Mouse (Mus musculus) regulatory T cell (primary cell): Measurements from ENCODE around the gene 5730596B20Rik.

ENCODE experiments used
- in situ Hi-C: fragments of 300-600 bp; cut with MboI, MseI; formaldehyde crosslinking; loops from one replicate; pipeline ENCODE4 v1.15.1; 2025; ENCODE audit warnings: high pct_unique_total_duplicates

Gene 5730596B20Rik

GRCm38 (mm10) chr6:52177061-52177735 lies at the start of gene 5730596B20Rik:
5730596B20Rik (plus strand) TSS chr6:52177498.
- in situ Hi-C loops, result no loop called here

DNA sequence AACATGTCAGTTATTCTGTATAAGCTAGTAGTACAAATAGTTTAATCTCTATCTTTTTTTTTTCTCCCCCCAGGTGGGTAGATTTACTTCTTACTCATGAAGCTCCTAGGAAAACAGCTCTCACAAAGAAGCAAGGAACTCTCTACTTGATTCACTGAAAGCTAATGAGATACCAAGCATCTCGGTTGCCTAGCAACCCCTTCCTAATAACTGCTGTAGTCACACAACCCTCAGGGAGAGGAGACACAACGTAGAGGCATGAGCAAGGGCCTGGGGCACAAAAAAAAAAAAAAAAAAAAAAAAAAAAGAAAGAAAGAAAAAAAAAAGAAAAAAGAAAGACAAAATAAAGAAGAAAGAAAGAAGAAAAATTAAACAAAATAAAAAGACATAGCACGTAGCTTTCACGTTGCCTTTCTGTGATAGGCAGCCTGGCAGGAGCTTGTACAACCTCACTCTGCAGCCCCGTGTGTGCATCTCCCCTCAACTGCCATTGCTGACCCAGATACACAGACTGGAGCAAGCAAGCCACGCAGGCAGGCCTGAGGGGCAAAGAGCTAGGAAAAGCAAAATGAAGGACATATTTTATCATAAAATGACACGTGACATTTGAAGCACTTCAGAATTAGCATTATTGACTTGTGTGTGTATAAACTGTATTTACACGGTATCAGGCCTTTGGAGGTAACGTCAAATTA lies 39.3 kb upstream of the 5730596B20Rik start:
- in situ Hi-C loops, result loop anchor here (5.0 to 10.0 kb wide), 2 partner anchors 64 to 1253 kb away; partner anchors contain the start of gene Hoxa5

GRCm38 (mm10) chr6:52138576-52138975 lies 38.7 kb upstream of the 5730596B20Rik start:
- in situ Hi-C loops, result loop anchor here (5.0 to 10.0 kb wide), 2 partner anchors 64 to 1254 kb away; partner anchors contain the start of gene Hoxa5

DNA sequence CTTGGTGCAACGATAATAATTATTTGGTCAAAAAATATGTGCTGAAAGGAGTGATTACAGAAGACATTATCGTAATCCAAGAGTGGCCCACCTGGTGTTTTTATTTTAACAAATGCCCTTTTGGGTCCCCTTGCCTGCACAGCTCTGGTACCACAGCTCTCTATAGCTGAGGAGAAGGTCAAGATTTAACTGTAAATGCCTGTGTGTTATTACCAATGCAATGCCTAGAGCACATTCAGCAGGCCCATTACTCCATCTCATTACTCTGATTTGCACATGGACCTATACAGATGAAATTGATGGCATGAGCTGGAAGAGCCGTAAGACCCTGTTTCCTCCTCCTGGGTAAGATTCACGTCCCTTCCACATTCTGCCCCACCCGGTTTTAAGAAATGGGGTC lies 38.2 kb upstream of the 5730596B20Rik start:
- in situ Hi-C loops, result loop anchor here (5.0 to 10.0 kb wide), 2 partner anchors 63 to 1254 kb away; partner anchors contain the start of gene Hoxa5

DNA sequence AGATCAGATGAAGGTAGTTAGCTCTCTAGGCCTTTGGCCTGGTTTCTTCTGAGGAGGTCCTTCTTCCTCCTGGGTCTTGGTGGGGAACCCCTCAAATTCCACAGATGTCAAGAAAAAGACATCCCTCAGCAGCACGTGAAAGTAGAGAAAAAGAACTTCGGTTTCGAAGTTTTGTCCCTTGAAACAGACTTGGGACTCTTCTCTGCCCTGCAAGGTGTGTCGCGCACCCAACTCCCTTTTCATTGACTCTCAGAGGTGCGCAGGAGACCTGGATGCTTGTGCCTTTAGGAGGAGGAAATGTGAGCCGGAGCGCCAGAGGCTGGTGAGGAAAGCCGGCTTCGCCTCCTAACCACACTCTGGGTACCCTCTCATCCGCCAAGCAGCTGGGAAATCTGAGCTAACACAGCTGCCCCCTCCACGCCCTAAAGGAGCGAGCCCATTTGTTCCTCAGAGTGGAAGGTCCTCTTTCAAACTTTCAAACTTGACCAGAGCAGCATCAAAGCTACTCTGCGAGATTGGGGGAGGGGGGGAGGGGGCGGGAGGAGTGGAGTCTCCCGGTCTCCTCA lies 26.8 kb upstream of the 5730596B20Rik start:
- in situ Hi-C loops, result no loop called here

DNA sequence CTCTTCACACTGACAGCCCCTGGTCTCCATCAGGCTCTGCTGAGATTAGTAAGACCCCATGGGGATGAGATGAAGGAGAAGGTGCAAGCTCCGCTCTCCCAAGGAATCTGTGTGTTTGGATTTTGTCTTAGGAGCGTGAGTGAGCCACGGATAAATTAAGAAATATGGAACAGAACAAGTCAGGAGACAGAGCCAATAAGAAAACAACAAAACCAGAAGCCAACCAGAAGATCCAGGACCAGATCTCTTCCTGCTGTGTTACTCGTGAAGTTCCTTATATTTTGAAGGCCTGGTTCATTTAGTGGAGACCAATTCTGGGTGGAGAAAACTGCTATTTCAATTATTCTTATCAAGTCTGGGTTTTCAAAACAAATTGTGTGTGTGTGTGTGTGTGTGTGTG lies 25.7 kb upstream of the 5730596B20Rik start:
- in situ Hi-C loops, result no loop called here

GRCm38 (mm10) chr6:52152226-52153193 lies 24.8 kb upstream of the 5730596B20Rik start:
- in situ Hi-C loops, result no loop called here

DNA sequence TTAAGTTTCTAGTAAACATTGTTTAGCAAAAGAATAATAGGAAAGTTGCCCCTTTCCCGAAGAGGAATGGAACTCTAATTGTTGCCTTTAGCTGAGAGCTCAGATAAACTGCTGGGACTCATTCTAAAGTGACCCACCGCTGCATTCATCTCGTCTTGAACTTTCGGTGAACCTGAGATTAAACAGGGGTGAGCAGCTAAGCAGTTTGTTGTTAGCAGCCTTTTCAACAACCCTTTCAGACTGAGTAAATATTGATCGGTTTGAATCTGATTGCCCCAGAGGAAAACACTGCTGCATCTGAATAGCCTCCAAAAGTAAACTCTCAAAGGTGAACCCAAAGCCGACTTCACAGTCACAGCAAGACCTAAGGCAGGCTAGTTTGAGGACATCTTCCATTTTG lies 24.0 kb upstream of the 5730596B20Rik start:
- in situ Hi-C loops, result no loop called here

GRCm38 (mm10) chr6:52154044-52154443 lies 23.3 kb upstream of the 5730596B20Rik start:
- in situ Hi-C loops, result no loop called here

DNA sequence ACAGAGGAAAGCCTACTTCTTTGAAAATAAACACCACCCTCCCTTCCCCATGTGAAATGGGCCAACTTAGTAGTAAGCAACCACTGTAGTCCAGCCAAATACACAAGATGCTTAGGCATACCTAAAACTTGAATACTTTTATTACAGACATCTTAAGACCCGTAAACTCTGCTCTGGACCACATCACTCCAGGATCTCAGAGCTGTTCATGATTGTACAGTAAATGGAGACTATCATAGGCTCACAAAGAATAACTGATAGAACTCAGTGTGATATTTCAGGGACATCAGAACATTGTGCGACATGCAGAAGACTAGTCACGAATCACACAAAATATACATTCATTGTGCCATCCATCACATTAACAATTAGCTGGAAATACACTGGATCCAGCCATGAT lies 21.8 kb upstream of the 5730596B20Rik start:
- in situ Hi-C loops, result no loop called here

GRCm38 (mm10) chr6:52156551-52157200 lies 20.6 kb upstream of the 5730596B20Rik start:
- in situ Hi-C loops, result no loop called here

GRCm38 (mm10) chr6:52157466-52158275 lies 19.6 kb upstream of the 5730596B20Rik start:
- in situ Hi-C loops, result no loop called here

DNA sequence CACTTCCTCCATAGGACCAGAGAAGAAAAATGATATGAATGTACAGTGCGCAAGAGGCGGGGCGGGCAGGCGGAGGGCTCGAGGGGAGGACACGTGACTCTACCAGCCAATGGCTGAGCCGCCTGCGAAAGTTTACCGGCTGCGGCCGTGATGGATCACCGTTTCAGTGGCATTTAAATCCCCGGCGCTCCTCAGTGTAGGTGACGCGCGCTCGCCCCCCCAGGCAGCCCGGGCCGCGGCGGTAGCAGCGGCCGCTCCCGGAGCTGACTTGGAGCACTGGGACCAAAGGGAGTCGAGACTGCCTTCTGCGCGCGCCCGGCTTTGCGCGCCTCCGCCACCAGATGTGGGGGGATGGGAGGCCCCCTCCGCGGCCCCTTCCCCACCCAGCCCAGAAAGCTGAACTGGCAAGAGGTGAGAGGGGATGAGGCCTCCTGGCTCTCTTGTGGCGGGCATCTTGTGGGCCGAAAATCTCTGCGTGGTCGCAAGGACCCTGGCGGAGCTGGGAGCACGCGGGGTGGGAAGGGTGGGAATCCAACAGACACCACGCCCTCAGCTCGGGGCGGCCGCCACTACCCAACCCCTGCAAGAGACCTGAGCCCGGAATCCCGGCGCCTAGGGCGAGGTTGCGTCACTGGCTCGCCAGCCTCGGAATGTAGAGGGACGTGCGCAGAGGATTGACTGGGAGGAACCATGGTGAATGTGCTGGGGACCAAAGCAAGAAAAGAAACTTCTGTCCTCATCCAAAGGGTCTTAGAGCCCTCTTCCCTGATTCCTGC lies 18.8 kb upstream of the 5730596B20Rik start, which contains the start of gene Hoxa1:
Gene Hoxa1, minus strand, starts transcription at position 42 of the 776 bp plus-strand sequence.
- in situ Hi-C loops, result no loop called here

DNA sequence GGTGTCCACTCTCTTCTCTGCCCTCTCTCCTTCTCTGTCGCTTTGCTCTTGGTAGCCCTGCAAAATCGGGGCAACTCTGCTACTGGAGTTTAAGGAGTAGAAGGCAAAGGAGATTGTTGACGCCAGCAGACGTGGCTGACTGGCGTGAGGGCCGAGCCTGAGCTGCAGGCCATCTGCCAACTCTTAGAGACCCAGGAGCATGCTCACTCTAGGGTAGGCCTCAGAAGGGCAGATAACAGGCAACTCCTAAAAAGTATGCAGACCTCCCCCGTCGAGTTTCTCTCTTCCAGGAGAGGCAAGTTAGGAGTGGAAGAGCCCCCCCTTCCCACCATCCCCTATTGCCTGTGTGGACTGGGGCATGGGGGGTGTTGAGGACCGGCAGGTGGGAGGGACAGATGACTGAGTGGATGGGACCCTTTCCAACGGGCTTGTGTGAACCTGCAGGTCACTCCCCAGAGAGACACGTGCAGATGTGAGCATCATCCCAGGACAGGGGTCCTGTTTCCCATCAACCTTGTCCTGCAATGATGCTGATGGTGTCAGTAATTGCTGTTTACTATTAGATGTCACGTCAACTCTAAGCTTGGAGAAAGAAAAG lies 18.0 kb upstream of the 5730596B20Rik start:
- in situ Hi-C loops, result no loop called here

DNA sequence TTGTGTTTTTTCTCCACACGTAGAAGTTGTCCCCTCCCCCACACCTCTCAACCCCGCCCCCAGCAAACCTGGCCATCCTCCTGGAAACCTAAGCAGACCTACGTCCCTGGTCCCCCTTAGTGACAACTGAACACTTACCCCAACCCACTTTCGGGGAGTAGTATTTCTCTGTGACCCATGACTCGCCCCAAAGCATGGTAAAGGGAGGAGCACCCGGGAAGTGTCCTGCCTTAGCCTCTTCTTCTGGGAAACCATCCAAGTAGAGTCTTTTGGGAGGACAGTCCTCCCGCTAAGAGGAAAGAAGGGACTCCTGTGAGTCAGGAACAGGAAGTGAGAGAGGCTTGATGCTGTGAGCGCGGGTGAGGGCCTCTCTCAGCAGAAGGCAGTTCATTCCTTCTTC lies 17.3 kb upstream of the 5730596B20Rik start:
- in situ Hi-C loops, result no loop called here

DNA sequence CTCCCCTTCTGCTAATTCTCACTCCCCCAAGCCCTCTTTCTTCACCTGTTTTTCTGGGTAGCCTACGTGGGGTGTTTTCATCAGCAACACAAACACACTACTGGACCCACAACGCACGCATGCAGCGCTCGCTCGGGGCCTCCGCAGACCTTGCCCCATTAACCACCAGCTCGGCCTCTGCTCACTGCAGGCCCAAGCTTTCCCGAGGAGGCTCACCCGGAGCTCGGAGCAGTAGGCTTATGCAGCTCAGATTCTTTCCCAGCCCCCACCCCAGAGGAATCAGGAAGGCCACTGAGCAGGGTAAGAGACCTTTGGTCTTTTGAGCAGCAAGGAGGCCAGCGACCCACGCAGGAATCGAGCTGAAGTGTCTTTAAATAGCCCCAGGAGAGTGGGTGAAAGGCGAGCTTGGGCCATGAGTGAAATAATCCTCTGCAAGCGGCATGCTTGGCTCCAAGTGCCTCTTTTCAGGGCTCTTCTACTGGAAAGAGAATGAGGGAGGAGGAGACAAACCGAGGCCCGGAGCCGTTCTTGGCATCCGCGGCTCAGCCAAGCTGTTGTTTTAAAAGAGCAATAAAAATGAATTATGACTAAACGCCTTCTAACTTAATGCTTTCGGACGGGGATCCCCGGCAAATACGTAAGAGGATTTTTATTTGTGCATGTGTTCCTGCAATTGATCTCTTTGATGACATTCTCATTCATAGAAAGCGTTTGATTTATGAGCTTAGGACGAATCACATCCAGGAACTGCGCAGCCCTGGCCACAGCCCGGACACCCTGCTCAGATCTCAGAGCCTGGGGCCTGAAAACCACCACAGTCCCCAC lies 16.6 kb upstream of the 5730596B20Rik start:
- in situ Hi-C loops, result no loop called here

GRCm38 (mm10) chr6:52161336-52162092 lies 15.8 kb upstream of the 5730596B20Rik start:
- in situ Hi-C loops, result no loop called here
